Mouse (Mus musculus): ENCODE measurements at regions not wholly inside any gene's neighbourhood (a gene's known extent, or its start where the extent isn't known, plus 50 kb on each side); places are given as distances from the start of the nearest gene placed in this dataset.

DNA sequence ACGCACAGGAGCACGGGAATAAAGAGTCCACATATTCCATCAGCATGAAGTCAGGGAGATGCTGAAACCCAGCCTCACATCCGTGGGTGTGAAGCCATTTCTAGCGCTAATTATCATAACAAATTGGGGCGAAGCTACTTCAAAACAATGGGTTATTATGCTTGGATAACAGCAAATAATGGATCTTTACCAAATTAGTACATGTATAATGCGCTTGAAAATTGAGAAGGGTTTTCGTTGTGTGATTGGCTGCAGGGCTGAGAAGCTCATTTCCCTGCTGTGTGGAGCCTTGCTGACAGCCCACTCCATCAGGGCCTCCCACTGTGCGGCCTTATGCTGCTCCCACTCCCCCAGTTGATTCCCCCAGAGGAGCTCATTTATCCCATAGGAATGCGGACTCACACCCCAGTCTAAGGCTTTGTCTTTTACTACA, 597.7 kb downstream of the Ets1 start:
- ATAC-seq = no peak

DNA sequence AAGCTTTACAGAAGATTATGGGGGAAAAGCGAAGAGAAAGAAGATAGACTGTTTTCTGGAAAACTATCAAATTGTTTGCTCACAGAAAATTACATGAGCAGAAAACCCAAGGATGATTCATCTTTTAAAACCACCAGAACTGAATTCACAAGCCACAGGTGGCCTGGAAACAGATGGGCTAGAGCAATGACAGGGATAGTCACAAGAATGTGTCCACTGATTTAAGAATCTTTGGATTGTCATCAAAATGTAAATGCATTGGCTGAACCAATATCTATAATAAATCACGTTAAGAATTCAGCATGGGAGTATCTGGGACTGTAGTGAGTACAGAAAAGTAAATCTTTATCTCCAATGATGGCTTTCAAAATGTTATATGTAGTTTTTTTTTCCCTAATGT, 602.2 kb downstream of the Ets1 start:
- no peak for ATAC-seq

- ATAC-seq = no peak
Measured at GRCm38 (mm10) chr9:33238846-33239245, 602.8 kb downstream of the Ets1 start.

- no peak for ATAC-seq
Measured at GRCm38 (mm10) chr9:33240506-33240905, 604.5 kb downstream of the Ets1 start.

- ATAC-seq = no peak
Measured at GRCm38 (mm10) chr9:33240914-33241635, 605.1 kb downstream of the Ets1 start.

DNA sequence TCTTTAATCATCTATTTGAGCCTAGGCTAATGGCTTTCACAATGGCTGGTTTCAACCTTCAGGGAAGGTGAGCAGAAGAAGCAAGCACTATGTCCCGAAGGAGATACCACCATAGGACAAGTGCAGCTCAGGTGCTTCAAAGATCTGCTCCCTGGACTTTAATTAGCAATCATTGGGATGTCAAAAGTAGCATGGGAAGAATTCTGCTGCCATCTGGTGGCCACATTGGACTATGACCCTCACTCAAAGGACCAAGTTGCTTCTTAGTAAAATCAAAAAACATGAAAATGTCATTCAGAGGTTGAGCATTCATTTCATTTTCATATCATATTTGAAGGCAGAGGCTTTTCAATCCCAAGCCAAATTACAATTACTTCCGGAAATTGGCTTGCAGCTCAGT, 610.9 kb downstream of the Ets1 start:
- ATAC-seq = no peak

DNA sequence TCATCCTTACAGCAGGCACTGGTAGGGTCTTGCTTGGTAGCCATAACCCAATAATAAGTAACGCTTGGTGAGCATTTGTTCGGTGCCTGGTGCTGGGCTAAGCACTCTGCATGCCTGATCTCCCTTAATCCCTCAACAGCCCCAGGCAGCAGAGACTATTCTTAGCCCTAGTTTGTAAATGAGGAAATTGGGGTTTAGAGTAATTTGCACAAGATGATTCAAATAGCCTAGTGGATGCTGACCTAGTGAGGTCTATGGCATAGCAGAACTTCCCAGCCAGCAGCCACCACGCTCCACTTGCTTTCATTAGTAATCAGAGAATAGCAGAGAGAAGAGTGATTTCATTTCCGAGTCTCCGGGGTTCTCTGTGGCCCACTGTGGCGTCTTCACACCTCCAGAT, 622.2 kb downstream of the Ets1 start:
- ATAC-seq = no peak

- no peak for ATAC-seq
Measured at GRCm38 (mm10) chr9:33260171-33260570, 624.1 kb downstream of the Ets1 start.

GRCm38 (mm10) chr9:33289381-33289780, 653.4 kb downstream of the Ets1 start:
- ATAC-seq = no peak

GRCm38 (mm10) chr9:33292116-33292515, 656.1 kb downstream of the Ets1 start:
- ATAC-seq = no peak

DNA sequence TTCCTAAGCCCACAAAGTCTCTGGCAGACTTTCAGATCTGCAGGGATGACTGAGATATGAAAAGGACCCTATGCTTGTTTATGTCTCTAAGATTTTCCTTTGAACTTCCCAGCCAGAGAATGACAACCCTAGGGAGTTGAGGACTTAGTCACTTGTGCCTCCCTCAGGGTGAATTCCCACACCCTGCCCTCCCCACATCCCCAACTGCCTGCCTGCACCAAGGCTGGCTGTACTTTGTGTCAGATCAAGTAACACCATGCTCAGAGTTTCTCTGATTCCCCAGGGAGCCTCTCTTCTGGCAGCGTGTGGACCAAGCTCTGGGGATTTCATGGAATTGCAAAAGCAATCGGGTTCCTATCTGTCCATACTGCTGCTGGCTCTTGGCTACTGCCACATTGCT, 659.9 kb downstream of the Ets1 start:
- ATAC-seq = no peak

GRCm38 (mm10) chr9:33319525-33320025, 683.6 kb downstream of the Ets1 start:
- no peak for ATAC-seq

GRCm38 (mm10) chr9:33327722-33328121, 691.7 kb downstream of the Ets1 start:
- ATAC-seq = no peak

DNA sequence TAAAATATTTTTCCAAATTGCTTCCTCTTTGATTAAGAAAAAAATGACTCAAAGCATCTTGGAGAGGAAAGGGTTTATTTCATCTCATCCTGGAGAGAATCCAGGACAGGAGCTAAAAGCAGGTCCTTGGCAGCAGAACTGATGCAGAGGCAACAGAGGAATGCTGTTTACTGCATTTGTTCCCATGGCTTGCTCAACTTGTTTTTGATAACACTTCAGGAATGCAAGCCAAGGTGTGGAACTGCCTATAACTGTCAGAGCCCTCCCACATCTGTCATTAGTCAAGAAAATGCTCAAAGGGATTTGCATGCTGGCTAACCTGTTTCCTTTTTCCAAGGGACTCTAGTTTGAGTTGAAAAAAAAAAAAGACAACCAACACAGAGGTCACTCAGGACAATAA, 714.2 kb downstream of the Ets1 start:
- no peak for ATAC-seq

DNA sequence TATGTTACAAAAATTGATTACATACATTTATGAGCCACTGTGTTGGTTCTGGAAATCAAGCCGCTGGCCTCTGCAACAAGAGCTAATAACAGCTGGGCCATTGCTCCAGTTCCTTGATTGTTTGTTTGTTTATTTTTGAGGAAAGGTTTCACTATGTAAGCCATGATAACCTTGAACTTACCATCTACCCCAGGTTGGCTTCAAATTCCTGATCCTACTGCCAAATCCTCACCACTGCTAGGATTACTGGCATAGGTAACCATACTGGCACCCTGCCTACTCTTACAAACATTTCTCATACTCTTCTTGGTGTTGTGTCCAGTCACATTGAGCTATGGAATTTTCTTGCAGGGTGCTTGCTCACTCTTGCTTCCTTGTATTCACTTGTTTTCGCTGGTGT, 720.6 kb downstream of the Ets1 start:
- no peak for ATAC-seq

- no peak for ATAC-seq
Measured at GRCm38 (mm10) chr9:33360966-33361365, 724.9 kb downstream of the Ets1 start.

DNA sequence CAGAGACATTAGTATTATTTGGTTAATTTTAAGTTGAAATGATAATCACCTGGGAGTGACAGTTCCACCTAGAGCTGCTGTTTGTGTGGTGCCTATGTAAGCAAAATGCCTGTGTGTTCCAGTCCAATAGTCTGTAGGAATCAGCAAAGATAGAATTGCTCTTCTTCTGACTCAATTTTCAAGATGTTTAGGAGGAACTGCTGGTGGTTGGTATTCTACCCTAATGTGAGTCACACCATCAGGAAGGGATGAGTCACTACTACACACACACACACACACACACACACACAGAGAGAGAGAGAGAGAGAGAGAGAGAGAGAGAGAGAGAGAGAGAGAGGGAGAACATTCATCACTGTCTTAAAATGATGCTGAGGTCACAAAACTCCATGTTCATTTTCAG, 753.1 kb downstream of the Ets1 start:
- no peak for ATAC-seq

GRCm38 (mm10) chr9:33404691-33405090, 768.7 kb downstream of the Ets1 start:
- no peak for ATAC-seq

- ATAC-seq = no peak
Measured at GRCm38 (mm10) chr9:33407517-33407916, 771.5 kb downstream of the Ets1 start.

- no peak for ATAC-seq
Measured at GRCm38 (mm10) chr9:33423781-33424180, 787.8 kb downstream of the Ets1 start.

DNA sequence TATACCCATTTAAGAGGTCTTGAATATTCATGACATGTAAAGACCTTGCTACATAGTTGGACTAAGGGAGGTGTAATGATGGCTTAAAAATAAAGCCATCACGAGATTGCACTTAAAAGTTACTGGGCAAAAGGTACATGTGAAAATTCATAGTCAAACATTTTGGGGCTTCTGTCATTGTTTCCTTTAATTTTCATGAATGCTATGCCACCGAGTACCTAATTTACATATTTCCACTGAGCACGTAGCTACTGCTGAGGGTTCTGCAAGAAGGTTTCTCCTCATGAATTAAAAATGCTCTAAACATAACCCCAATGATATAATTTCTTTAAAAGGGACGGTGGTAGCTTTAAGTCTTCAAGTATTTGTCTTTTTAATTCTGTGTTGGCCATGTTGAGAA, 800.4 kb downstream of the Ets1 start:
- no peak for ATAC-seq

GRCm38 (mm10) chr9:33442266-33442665, 806.2 kb downstream of the Ets1 start:
- ATAC-seq = no peak

- no peak for ATAC-seq
Measured at GRCm38 (mm10) chr9:33445902-33446301, 809.9 kb downstream of the Ets1 start.

DNA sequence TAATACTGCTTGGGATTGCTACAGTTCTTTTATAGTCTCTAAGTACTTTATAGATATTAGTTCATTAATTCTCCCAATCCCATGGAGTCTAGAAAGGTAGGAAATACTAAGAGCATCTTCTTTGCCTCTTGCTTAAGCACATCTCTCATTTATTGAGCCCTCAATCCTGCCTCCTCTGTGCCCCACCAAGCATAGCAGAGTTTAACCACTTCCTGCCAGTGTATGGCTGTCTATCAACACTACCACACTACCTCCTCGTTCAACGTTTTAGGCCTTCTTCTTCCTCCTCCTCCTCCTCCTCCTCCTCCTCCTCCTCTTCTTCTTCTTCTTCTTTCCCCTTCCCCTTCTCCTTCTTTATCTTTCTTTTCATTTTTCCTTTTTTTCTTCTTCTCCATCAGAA, 839.1 kb downstream of the Ets1 start:
- no peak for ATAC-seq

Data from CD4-positive, CD25-positive, alpha-beta regulatory T cell, adult 4 months (primary cell).